Mouse (Mus musculus) heart, adult 9 months (tissue): ENCODE measurements around the gene Thra.

Source experiments
- DNase-seq, 2 experiments: peaks; one replicate each; pipeline ENCODE4 v3.0.0; 2022; ENCODE audit warnings: low spot score in 2 of 2

Thra gene

GRCm38 (mm10) chr11:98744456-98745019 is 4.1 kb downstream of the Thra start:
- no peak for DNase-seq

- no peak for DNase-seq
These were observed 5.8 kb downstream of the Thra start for GRCm38 (mm10) chr11:98745932-98746853.

GRCm38 (mm10) chr11:98746855-98747693 is 6.6 kb downstream of the Thra start:
- DNase-seq = peak; percentile 89

- peak in 1 of 2 experiments; percentile 51 for DNase-seq
These were observed 7.5 kb downstream of the Thra start for GRCm38 (mm10) chr11:98747804-98748505.

GRCm38 (mm10) chr11:98748506-98749416 is 8.3 kb downstream of the Thra start:
- no peak for DNase-seq

GRCm38 (mm10) chr11:98749716-98750115 is 9.3 kb downstream of the Thra start:
- no peak for DNase-seq

GRCm38 (mm10) chr11:98750351-98751201 is 10.1 kb downstream of the Thra start:
- peak in 1 of 2 experiments; percentile 56 for DNase-seq

GRCm38 (mm10) chr11:98751221-98751782 is 10.9 kb downstream of the Thra start:
- no peak for DNase-seq

GRCm38 (mm10) chr11:98752562-98753140 is 12.2 kb downstream of the Thra start:
- DNase-seq = no peak

GRCm38 (mm10) chr11:98753264-98753663 is 12.8 kb downstream of the Thra start:
- no peak for DNase-seq

- DNase-seq = peak in 1 of 2 experiments; percentile 46
These were observed 13.7 kb downstream of the Thra start for GRCm38 (mm10) chr11:98754151-98754620.

- peak in 1 of 2 experiments; percentile 58 for DNase-seq
These were observed 14.3 kb downstream of the Thra start for GRCm38 (mm10) chr11:98754621-98755181.

- DNase-seq = no peak
These were observed 15.4 kb downstream of the Thra start for GRCm38 (mm10) chr11:98755726-98756380.

- DNase-seq = no peak
These were observed 16.3 kb downstream of the Thra start for GRCm38 (mm10) chr11:98756711-98757110.

GRCm38 (mm10) chr11:98761939-98762338 is 21.5 kb downstream of the Thra start:
- DNase-seq = no peak

GRCm38 (mm10) chr11:98762756-98763501 is 22.5 kb downstream of the Thra start:
- no peak for DNase-seq

- DNase-seq = no peak
These were observed 23.0 kb downstream of the Thra start for GRCm38 (mm10) chr11:98763502-98763861.
